Mouse (Mus musculus): Measurements from ENCODE around the gene Itgb1bp1. TPM values are rescaled to one million over a fixed set of nuclear protein-coding genes. Genes with fewer than 3 reads are reported as not detected.

The Itgb1bp1 gene
- polyA plus RNA-seq, 1 experiment from 2014 or later = 54.2 TPM

- Histone ChIP-seq H3K9ac (no peak overlapping the region), H3K27ac (replicated peaks) (no peak overlapping the region), H3K4me1 (no peaks in the 10 kb centered on the region), H3K4me2 (replicated peaks) (no peak overlapping the region), H3K36me3 (peaks cover 52% of the 10 kb centered on the region), H3K4me3 (replicated peaks) (no peak overlapping the region), H3K27me3 (no peaks in the 10 kb centered on the region), H3K9me3 (replicated peaks) (no peaks in the 10 kb centered on the region)
- 78% methylated on average over 2 of the region's 2 CpGs for WGBS
- ATAC-seq (ENCODE audit: insufficient number of reproducible peaks, low FRiP score, low TSS enrichment, low read depth) = no peak
Measured at GRCm38 (mm10) chr12:21234560-21234959, 51.5 kb downstream of the Itgb1bp1 start.

GRCm38 (mm10) chr12:21233727-21234126 is 52.4 kb downstream of the Itgb1bp1 start:
- Histone ChIP-seq H3K9me3 (replicated peaks) (no peaks in the 10 kb centered on the region), H3K4me1 (no peaks in the 10 kb centered on the region), H3K27me3 (no peaks in the 10 kb centered on the region), H3K4me3 (replicated peaks) (no peak overlapping the region), H3K36me3 (peaks cover 47% of the 10 kb centered on the region), H3K27ac (replicated peaks) (no peak overlapping the region), H3K4me2 (replicated peaks) (no peak overlapping the region), H3K9ac (no peak overlapping the region)
- ATAC-seq (ENCODE audit: insufficient number of reproducible peaks, low FRiP score, low TSS enrichment, low read depth) = no peak
- WGBS = 90% methylated on average over 7 of the region's 7 CpGs

GRCm38 (mm10) chr12:21229076-21229918 is 56.8 kb downstream of the Itgb1bp1 start:
- H3K36me3 ChIP-seq = peaks cover 26% of the 10 kb centered on the region
- 66% methylated on average over 17 of the region's 17 CpGs for WGBS
- no peaks in the 10 kb centered on the region for H3K9me3 ChIP-seq (replicated peaks)
- H3K4me2 ChIP-seq (replicated peaks) = no peak overlapping the region
- H3K9ac ChIP-seq = no peak overlapping the region
- ATAC-seq (ENCODE audit: insufficient number of reproducible peaks, low FRiP score, low TSS enrichment, low read depth) = 0 out of 2 replicates have a peak, but pooled peaks have one; percentile 63
- H3K4me1 ChIP-seq = peaks cover 8% of the 10 kb centered on the region
- H3K4me3 ChIP-seq (replicated peaks) = no peak overlapping the region
- H3K27ac ChIP-seq (replicated peaks) = no peak overlapping the region
- no peaks in the 10 kb centered on the region for H3K27me3 ChIP-seq

GRCm38 (mm10) chr12:21228650-21229049 is 57.4 kb downstream of the Itgb1bp1 start:
- H3K27me3 ChIP-seq = no peaks in the 10 kb centered on the region
- no peak overlapping the region for H3K27ac ChIP-seq (replicated peaks)
- H3K4me2 ChIP-seq (replicated peaks) = no peak overlapping the region
- peaks cover 8% of the 10 kb centered on the region for H3K4me1 ChIP-seq
- no peak overlapping the region for H3K4me3 ChIP-seq (replicated peaks)
- no peak for ATAC-seq (ENCODE audit: insufficient number of reproducible peaks, low FRiP score, low TSS enrichment, low read depth)
- no peak overlapping the region for H3K9ac ChIP-seq
- H3K9me3 ChIP-seq (replicated peaks) = no peaks in the 10 kb centered on the region
- 91% methylated on average over 4 of the region's 4 CpGs for WGBS
- H3K36me3 ChIP-seq = peaks cover 26% of the 10 kb centered on the region

GRCm38 (mm10) chr12:21227076-21227980 is 58.8 kb downstream of the Itgb1bp1 start:
- Histone ChIP-seq H3K27me3 (no peaks in the 10 kb centered on the region), H3K4me1 (peaks cover 8% of the 10 kb centered on the region), H3K9me3 (replicated peaks) (no peaks in the 10 kb centered on the region), H3K4me2 (replicated peaks) (no peak overlapping the region), H3K9ac (no peak overlapping the region), H3K36me3 (peaks cover 26% of the 10 kb centered on the region), H3K4me3 (replicated peaks) (no peak overlapping the region), H3K27ac (replicated peaks) (no peak overlapping the region)
- WGBS = 63% methylated on average over 6 of the region's 6 CpGs
- 0 out of 2 replicates have a peak, but pooled peaks have one; percentile 35 for ATAC-seq (ENCODE audit: insufficient number of reproducible peaks, low FRiP score, low TSS enrichment, low read depth)

GRCm38 (mm10) chr12:21226316-21226715 is 59.8 kb downstream of the Itgb1bp1 start:
- H3K4me1 ChIP-seq = peaks cover 8% of the 10 kb centered on the region
- no peak overlapping the region for H3K4me2 ChIP-seq (replicated peaks)
- H3K27me3 ChIP-seq = no peaks in the 10 kb centered on the region
- WGBS = 63% methylated on average over 9 of the region's 9 CpGs
- no peak overlapping the region for H3K9ac ChIP-seq
- no peak overlapping the region for H3K27ac ChIP-seq (replicated peaks)
- no peaks in the 10 kb centered on the region for H3K9me3 ChIP-seq (replicated peaks)
- peaks cover 17% of the 10 kb centered on the region; the same call in 1 of the 2 replicates for H3K36me3 ChIP-seq
- no peak overlapping the region for H3K4me3 ChIP-seq (replicated peaks)
- no peak for ATAC-seq (ENCODE audit: insufficient number of reproducible peaks, low FRiP score, low TSS enrichment, low read depth)

GRCm38 (mm10) chr12:21225358-21225757 is 60.7 kb downstream of the Itgb1bp1 start:
- H3K4me1 ChIP-seq = peaks cover 8% of the 10 kb centered on the region
- 50% methylated on average over 8 of the region's 8 CpGs for WGBS
- peaks cover 9% of the 10 kb centered on the region for H3K36me3 ChIP-seq
- no peaks in the 10 kb centered on the region for H3K27me3 ChIP-seq
- H3K4me3 ChIP-seq (replicated peaks) = no peak overlapping the region
- H3K27ac ChIP-seq (replicated peaks) = no peak overlapping the region
- no peaks in the 10 kb centered on the region for H3K9me3 ChIP-seq (replicated peaks)
- H3K4me2 ChIP-seq (replicated peaks) = no peak overlapping the region
- no peak overlapping the region for H3K9ac ChIP-seq
- ATAC-seq (ENCODE audit: insufficient number of reproducible peaks, low FRiP score, low TSS enrichment, low read depth) = no peak

GRCm38 (mm10) chr12:21223923-21224322 is 62.2 kb downstream of the Itgb1bp1 start:
- no peak overlapping the region for H3K27ac ChIP-seq (replicated peaks)
- H3K27me3 ChIP-seq = no peaks in the 10 kb centered on the region
- no peak for ATAC-seq (ENCODE audit: insufficient number of reproducible peaks, low FRiP score, low TSS enrichment, low read depth)
- H3K4me2 ChIP-seq (replicated peaks) = no peak overlapping the region
- H3K36me3 ChIP-seq = peaks cover 6% of the 10 kb centered on the region
- 79% methylated on average over 4 of the region's 4 CpGs for WGBS
- no peak overlapping the region for H3K4me3 ChIP-seq (replicated peaks)
- H3K4me1 ChIP-seq = peaks cover 8% of the 10 kb centered on the region
- no peak overlapping the region for H3K9ac ChIP-seq
- H3K9me3 ChIP-seq (replicated peaks) = no peaks in the 10 kb centered on the region

GRCm38 (mm10) chr12:21220596-21220995 is 65.5 kb downstream of the Itgb1bp1 start:
- no peaks in the 10 kb centered on the region for H3K27me3 ChIP-seq
- no peak overlapping the region for H3K27ac ChIP-seq (replicated peaks)
- peaks cover 14% of the 10 kb centered on the region for H3K36me3 ChIP-seq
- H3K9ac ChIP-seq = no peak overlapping the region
- no peaks in the 10 kb centered on the region for H3K9me3 ChIP-seq (replicated peaks)
- no peak overlapping the region for H3K4me2 ChIP-seq (replicated peaks)
- WGBS = 64% methylated on average over 1 of the region's 1 CpGs
- ATAC-seq (ENCODE audit: insufficient number of reproducible peaks, low FRiP score, low TSS enrichment, low read depth) = no peak
- no peaks in the 10 kb centered on the region for H3K4me1 ChIP-seq
- H3K4me3 ChIP-seq (replicated peaks) = no peak overlapping the region

GRCm38 (mm10) chr12:21217776-21218444 is 68.2 kb downstream of the Itgb1bp1 start:
- H3K4me1 ChIP-seq = no peaks in the 10 kb centered on the region
- H3K4me3 ChIP-seq (replicated peaks) = no peak overlapping the region
- no peak overlapping the region for H3K9ac ChIP-seq
- no peak for ATAC-seq (ENCODE audit: insufficient number of reproducible peaks, low FRiP score, low TSS enrichment, low read depth)
- 72% methylated on average over 11 of the region's 11 CpGs for WGBS
- no peak overlapping the region for H3K27ac ChIP-seq (replicated peaks)
- peaks cover 17% of the 10 kb centered on the region for H3K36me3 ChIP-seq
- no peaks in the 10 kb centered on the region for H3K27me3 ChIP-seq
- H3K4me2 ChIP-seq (replicated peaks) = no peak overlapping the region
- no peaks in the 10 kb centered on the region for H3K9me3 ChIP-seq (replicated peaks)
